Mouse (Mus musculus): ENCODE data around the gene Sorl1. TPM values are rescaled to one million over a fixed set of nuclear protein-coding genes. Genes with fewer than 3 reads are reported as not detected.

Gene Sorl1
- polyA plus RNA-seq, 1 experiment from 2014 or later, result 7.1 TPM

GRCm38 (mm10) chr9:42023383-42023782, 100.7 kb downstream of the Sorl1 start:
- TF ChIP-seq EP300 (optimal IDR thresholded peaks at IDR 0.05), result no peak
- no peak for TF ChIP-seq CTCF (IDR thresholded peaks at IDR 0.05; ENCODE audit: low read depth)
- 59% methylated on average over 3 of the region's 3 CpGs for WGBS
- DNase-seq (ENCODE audit: low spot score), result no peak
- Histone ChIP-seq H3K4me1 (replicated peaks; ENCODE audit: control insufficient read depth, insufficient read depth) (no peaks in the 10 kb centered on the region), H3K4me2 (replicated peaks; ENCODE audit: low read depth) (no peak overlapping the region), H3K9ac (ENCODE audit: low read length) (no peak overlapping the region), H3K27ac (replicated peaks) (no peak overlapping the region), H3K27me3 (ENCODE audit: control insufficient read depth, insufficient read depth, low read length) (no peaks in the 10 kb centered on the region), H3K36me3 (ENCODE audit: control insufficient read depth, insufficient read depth, low read length) (no peaks in the 10 kb centered on the region), H3K9me3 (ENCODE audit: control insufficient read depth, low read length) (no peaks in the 10 kb centered on the region), H3K4me3 (ENCODE audit: low read depth, low read length) (no peak overlapping the region)
- ATAC-seq (ENCODE audit: low FRiP score, low TSS enrichment), result peak; percentile 40; the same call in 1 of the 2 replicates

- DNase-seq (ENCODE audit: low spot score) (no peak), ATAC-seq (ENCODE audit: low FRiP score, low TSS enrichment) (no peak)
- H3K9me3 ChIP-seq (ENCODE audit: control insufficient read depth, low read length), result no peaks in the 10 kb centered on the region
- 91% methylated on average over 12 of the region's 12 CpGs for WGBS
- TF ChIP-seq EP300 (optimal IDR thresholded peaks at IDR 0.05), result no peak
- no peak for TF ChIP-seq CTCF (IDR thresholded peaks at IDR 0.05; ENCODE audit: low read depth)
- H3K4me1 ChIP-seq (replicated peaks; ENCODE audit: control insufficient read depth, insufficient read depth), result no peaks in the 10 kb centered on the region
- H3K9ac ChIP-seq (ENCODE audit: low read length), result no peak overlapping the region
- no peak overlapping the region for H3K4me3 ChIP-seq (ENCODE audit: low read depth, low read length)
- no peaks in the 10 kb centered on the region for H3K36me3 ChIP-seq (ENCODE audit: control insufficient read depth, insufficient read depth, low read length)
- no peaks in the 10 kb centered on the region for H3K27me3 ChIP-seq (ENCODE audit: control insufficient read depth, insufficient read depth, low read length)
- no peak overlapping the region for H3K27ac ChIP-seq (replicated peaks)
- no peak overlapping the region for H3K4me2 ChIP-seq (replicated peaks; ENCODE audit: low read depth)
These were observed 101.8 kb downstream of the Sorl1 start for GRCm38 (mm10) chr9:42022318-42022717.

- no peak for DNase-seq (ENCODE audit: low spot score)
These were observed 104.6 kb downstream of the Sorl1 start for GRCm38 (mm10) chr9:42019308-42020031.

GRCm38 (mm10) chr9:42008501-42008900, 115.6 kb downstream of the Sorl1 start:
- no peak for TF ChIP-seq CTCF (IDR thresholded peaks at IDR 0.05; ENCODE audit: low read depth)
- no peak for TF ChIP-seq EP300 (optimal IDR thresholded peaks at IDR 0.05)
- no peak for ATAC-seq (ENCODE audit: low FRiP score, low TSS enrichment)

More at GRCm38 (mm10) chr9:42019308-42020031, 104.6 kb downstream of the Sorl1 start:
- Histone ChIP-seq H3K27me3 (ENCODE audit: control insufficient read depth, insufficient read depth, low read length) (no peaks in the 10 kb centered on the region), H3K27ac (replicated peaks) (no peak overlapping the region), H3K9ac (ENCODE audit: low read length) (no peak overlapping the region), H3K9me3 (ENCODE audit: control insufficient read depth, low read length) (no peaks in the 10 kb centered on the region), H3K4me1 (replicated peaks; ENCODE audit: control insufficient read depth, insufficient read depth) (no peaks in the 10 kb centered on the region), H3K36me3 (ENCODE audit: control insufficient read depth, insufficient read depth, low read length) (no peaks in the 10 kb centered on the region; the same call in 1 of the 2 replicates), H3K4me3 (ENCODE audit: low read depth, low read length) (no peak overlapping the region), H3K4me2 (replicated peaks; ENCODE audit: low read depth) (no peak overlapping the region)
- ATAC-seq (ENCODE audit: low FRiP score, low TSS enrichment), result no peak
- 57% methylated on average over 7 of the region's 7 CpGs for WGBS
- TF ChIP-seq CTCF (IDR thresholded peaks at IDR 0.05; ENCODE audit: low read depth), result no peak
- TF ChIP-seq EP300 (optimal IDR thresholded peaks at IDR 0.05), result no peak

GRCm38 (mm10) chr9:42005101-42005500, 119.0 kb downstream of the Sorl1 start:
- no peak overlapping the region for H3K27ac ChIP-seq (replicated peaks)
- H3K36me3 ChIP-seq (ENCODE audit: control insufficient read depth, insufficient read depth, low read length), result peaks cover 6% of the 10 kb centered on the region; the same call in 1 of the 2 replicates
- H3K9ac ChIP-seq (ENCODE audit: low read length), result no peak overlapping the region
- no peaks in the 10 kb centered on the region for H3K9me3 ChIP-seq (ENCODE audit: control insufficient read depth, low read length)
- no peak overlapping the region for H3K4me2 ChIP-seq (replicated peaks; ENCODE audit: low read depth)
- no peak for ATAC-seq (ENCODE audit: low FRiP score, low TSS enrichment)
- TF ChIP-seq CTCF (IDR thresholded peaks at IDR 0.05; ENCODE audit: low read depth), result no peak
- TF ChIP-seq EP300 (optimal IDR thresholded peaks at IDR 0.05), result no peak
- H3K27me3 ChIP-seq (ENCODE audit: control insufficient read depth, insufficient read depth, low read length), result no peaks in the 10 kb centered on the region
- DNase-seq (ENCODE audit: low spot score), result no peak
- no peak overlapping the region for H3K4me3 ChIP-seq (ENCODE audit: low read depth, low read length)
- H3K4me1 ChIP-seq (replicated peaks; ENCODE audit: control insufficient read depth, insufficient read depth), result no peaks in the 10 kb centered on the region
- WGBS, result 41% methylated on average over 8 of the region's 8 CpGs

More at GRCm38 (mm10) chr9:42008501-42008900, 115.6 kb downstream of the Sorl1 start:
- Histone ChIP-seq H3K27ac (replicated peaks) (no peak overlapping the region), H3K4me2 (replicated peaks; ENCODE audit: low read depth) (no peak overlapping the region), H3K36me3 (ENCODE audit: control insufficient read depth, insufficient read depth, low read length) (peaks cover 3% of the 10 kb centered on the region; the same call in 1 of the 2 replicates), H3K4me1 (replicated peaks; ENCODE audit: control insufficient read depth, insufficient read depth) (no peaks in the 10 kb centered on the region), H3K9me3 (ENCODE audit: control insufficient read depth, low read length) (no peaks in the 10 kb centered on the region), H3K4me3 (ENCODE audit: low read depth, low read length) (no peak overlapping the region), H3K9ac (ENCODE audit: low read length) (no peak overlapping the region), H3K27me3 (ENCODE audit: control insufficient read depth, insufficient read depth, low read length) (no peaks in the 10 kb centered on the region)
- DNase-seq (ENCODE audit: low spot score), result no peak
- 82% methylated on average over 5 of the region's 5 CpGs for WGBS

- Histone ChIP-seq H3K27me3 (ENCODE audit: control insufficient read depth, insufficient read depth, low read length) (no peaks in the 10 kb centered on the region), H3K4me2 (replicated peaks; ENCODE audit: low read depth) (no peak overlapping the region), H3K9ac (ENCODE audit: low read length) (no peak overlapping the region), H3K36me3 (ENCODE audit: control insufficient read depth, insufficient read depth, low read length) (peaks cover 6% of the 10 kb centered on the region; the same call in 1 of the 2 replicates), H3K4me3 (ENCODE audit: low read depth, low read length) (no peak overlapping the region), H3K9me3 (ENCODE audit: control insufficient read depth, low read length) (no peaks in the 10 kb centered on the region), H3K27ac (replicated peaks) (no peak overlapping the region), H3K4me1 (replicated peaks; ENCODE audit: control insufficient read depth, insufficient read depth) (no peaks in the 10 kb centered on the region)
- DNase-seq (ENCODE audit: low spot score) (peak; percentile 44), ATAC-seq (ENCODE audit: low FRiP score, low TSS enrichment) (no peak)
- no peak for TF ChIP-seq CTCF (IDR thresholded peaks at IDR 0.05; ENCODE audit: low read depth)
- 63% methylated on average over 4 of the region's 4 CpGs for WGBS
These were observed 120.0 kb downstream of the Sorl1 start for GRCm38 (mm10) chr9:42004140-42004539.

Measured in stomach, postnatal 0 days (tissue).